Mouse (Mus musculus): ENCODE measurements around the gene Pard3.
A peak's percentile ranks its signal among the peaks of the same experiment; 100 is the strongest.

Pard3 gene

DNA sequence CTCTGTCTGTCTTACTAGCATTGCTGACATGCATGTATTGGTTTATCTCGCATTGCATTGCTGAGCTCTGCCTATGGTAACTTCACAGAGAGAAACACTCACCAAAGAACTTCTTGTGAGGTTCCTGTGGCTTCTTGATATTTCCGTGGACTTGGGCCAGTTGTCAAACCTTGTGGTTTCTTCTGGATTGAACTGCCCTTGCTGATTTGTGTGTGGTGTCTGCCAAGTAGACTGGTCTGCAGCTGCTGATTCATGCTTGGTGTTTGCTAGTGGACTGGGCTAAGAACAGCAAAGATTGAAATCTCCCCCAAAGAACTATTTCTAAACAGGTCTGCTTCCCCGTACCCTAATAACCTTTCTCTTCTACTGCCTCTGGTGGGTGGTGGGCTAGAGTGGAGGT lies 117.6 kb downstream of the Pard3 start:
- no peak for DNase-seq (ENCODE audit: low read depth, low spot score)

DNA sequence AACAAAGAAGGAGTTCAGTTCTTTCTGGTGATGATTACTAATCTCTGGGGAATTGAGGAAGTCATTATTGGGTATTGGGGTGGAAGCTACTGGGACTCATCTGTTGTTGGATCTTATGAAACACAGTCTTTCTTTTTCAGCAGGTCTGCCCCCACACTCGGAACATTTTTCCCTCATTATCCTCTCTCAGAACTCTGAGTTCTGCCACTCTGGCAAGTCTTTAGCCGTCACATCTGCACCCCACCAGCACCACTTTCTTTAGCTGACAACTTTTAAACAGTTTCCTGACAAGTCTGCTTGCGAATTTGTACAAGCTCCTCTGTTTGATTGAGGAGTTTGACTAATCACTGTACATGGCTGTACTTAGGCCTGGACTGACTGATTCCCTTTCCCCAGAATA lies 118.4 kb downstream of the Pard3 start:
- DNase-seq (ENCODE audit: low read depth, low spot score) = no peak

DNA sequence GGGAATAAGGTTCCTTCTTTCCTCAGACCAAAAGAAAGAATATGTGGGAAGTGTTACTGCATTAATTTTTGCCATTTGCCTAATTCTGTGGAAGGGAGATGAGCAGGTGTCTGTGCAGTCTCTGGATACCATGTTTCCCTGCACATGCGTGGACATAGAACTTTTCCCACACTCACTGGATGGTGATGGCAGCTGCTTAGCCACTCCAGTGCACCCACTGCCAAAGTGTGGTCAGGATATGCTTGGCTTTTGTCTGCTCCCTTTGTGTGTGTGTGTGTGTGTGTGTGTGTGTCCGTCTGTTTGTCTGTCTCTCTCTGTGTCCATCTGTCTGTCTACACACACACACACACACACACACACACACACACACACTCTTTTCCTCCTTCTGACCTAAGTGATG lies 119.8 kb downstream of the Pard3 start:
- no peak for DNase-seq (ENCODE audit: low read depth, low spot score)

DNA sequence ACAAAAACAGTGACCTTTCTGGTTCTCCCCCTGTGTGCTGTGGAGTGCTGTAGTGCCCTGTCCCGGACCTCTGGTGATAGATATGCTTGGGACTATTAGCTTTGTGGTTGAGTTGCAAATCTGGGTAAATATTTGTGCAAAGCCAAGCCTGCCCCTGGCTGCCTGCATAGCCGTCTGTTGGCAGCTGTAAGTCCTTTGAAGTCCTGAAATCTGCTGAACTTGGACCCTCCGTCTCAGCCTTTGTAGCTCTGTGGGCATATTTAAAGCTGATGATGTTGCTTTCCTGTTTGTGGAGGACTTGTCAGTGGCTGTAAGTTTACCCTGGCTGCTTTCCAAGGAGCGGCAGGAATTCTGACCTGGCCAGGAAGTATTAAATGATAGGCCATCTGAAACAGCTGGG lies 120.3 kb downstream of the Pard3 start:
- no peak for DNase-seq (ENCODE audit: low read depth, low spot score)

DNA sequence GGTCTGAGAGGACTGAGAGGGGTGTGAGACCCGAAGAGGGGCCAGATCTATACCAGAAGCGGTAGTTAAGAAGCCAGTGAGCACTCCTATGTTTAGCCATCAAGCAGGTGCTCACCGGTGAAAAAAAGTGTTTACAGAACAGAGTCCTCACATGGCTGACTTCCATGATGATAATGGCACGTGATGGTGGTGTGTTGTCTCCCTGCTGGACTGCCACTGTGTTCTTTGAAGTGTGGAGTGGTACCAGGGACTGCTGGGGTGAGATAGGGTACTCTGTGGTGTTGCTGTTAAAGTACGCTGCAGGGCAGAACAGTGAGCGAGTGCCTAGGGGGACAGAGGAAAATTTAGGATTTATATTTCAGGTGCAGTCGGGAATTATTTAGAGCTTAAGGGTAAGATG lies 122.2 kb downstream of the Pard3 start:
- no peak for DNase-seq (ENCODE audit: low read depth, low spot score)

DNA sequence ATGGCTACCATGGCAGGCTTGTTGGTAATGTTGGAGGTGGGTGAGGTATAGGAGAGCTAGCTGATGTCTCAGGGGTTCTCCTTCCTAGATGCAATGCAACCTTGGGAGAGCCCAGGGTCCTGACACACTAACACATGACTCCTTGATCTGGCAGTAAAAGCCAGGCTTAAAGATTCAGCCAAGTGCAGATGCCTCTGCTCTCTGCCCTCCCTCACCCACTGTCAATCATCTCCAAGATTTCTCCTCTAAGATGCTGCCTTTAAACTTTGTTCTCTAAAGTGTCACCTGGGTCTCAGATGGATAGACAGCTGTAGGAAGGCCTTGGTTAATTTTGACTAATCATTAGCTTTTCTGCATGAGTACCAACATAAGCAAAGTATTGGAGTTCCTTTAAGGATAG lies 125.0 kb downstream of the Pard3 start:
- no peak for DNase-seq (ENCODE audit: low read depth, low spot score)

DNA sequence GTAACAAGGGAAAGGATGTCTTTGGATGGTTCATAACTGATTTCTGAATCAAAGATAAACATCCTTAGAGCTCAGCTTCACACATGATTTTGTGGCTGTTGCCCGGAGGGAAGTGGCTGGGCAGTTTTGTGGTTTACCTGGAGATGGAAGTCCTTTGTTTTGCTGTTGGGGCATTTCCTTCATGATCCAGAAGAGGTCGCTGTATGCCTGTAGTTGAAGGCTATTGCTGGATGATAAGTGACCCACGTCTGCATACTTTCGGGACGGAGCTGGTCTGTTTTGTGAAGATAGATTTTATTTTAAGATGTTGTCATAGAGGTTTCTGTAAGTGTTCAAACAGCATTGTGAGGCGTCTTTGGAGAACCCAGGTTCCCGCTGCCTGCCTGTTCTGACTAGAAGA lies 126.7 kb downstream of the Pard3 start:
- no peak for DNase-seq (ENCODE audit: low read depth, low spot score)

DNA sequence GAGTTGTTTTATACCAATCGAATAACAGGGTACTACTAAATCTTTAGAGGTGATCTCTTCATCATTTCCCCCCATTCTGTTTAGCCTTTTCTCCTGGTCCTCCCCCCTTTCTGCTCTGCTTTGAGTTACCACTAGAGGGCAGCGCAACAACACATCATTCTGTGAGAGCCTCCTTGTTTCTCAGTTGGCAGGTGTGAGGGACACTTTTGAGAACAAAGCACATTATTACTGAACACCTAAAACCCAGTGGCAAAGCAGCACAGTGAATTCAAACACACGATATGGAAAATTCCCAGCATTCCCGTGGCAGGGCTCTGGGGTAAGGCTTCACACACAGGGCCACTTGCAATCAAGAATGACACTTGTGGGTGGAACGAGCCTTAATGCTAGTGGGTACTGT lies 127.7 kb downstream of the Pard3 start:
- DNase-seq (ENCODE audit: low read depth, low spot score) = peak; percentile 6

DNA sequence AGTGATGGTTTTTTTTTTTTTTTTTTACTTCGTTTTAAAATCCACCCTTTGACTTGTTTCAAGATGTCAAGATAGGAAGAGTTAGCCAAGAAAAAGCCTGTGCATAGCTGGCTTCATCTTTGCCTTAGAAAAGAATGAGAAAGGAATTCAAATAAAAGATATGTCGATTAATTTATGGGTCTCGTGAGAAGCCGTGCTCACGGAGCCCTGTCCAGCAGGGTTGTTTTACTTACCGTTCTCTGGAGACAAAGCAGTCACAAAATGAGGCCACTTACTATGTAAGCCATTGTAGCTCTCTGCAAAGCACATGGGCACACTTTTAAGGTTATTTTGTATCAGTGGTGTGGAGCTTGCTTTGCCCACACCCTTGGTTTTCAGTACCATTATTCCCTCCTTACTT lies 128.1 kb downstream of the Pard3 start:
- no peak for DNase-seq (ENCODE audit: low read depth, low spot score)

DNA sequence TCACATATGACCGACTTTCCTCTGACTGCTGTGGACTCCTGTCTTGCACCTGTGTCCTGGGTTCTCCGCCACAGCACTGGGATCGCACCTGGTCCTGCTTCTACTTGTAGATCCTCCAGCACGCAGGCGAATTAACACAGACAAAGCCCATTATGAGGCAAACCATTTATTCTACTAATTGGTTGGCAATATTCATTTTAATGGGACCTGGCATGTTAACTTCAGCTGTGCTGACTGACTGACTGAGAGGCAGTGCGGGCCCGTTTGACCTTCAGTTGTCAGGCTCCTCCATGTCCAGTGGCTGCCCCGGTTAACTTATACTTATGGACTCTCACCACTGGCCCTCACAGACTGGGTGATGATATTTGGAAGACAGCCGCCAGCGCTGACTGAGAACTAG lies 128.6 kb downstream of the Pard3 start:
- DNase-seq (ENCODE audit: low read depth, low spot score) = no peak

DNA sequence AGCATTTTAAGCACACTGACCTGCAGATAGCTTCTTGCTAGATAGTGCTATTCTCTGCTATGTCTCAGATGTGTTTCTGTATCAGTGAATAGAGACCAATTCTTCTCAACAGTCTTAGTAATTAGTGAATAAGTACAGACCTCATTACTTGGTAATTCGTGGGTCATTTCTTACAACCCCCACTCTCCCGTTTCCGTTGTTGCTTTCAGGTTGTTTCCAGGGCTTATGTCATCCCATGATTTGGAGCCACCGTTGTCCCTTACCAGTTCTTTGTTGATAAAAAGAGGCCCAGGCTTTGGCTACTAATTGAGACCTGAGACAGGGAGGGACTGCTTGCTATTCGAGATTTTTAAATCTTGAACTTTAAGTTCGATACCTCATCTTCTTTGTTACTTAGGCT lies 129.7 kb downstream of the Pard3 start:
- no peak for DNase-seq (ENCODE audit: low read depth, low spot score)

DNA sequence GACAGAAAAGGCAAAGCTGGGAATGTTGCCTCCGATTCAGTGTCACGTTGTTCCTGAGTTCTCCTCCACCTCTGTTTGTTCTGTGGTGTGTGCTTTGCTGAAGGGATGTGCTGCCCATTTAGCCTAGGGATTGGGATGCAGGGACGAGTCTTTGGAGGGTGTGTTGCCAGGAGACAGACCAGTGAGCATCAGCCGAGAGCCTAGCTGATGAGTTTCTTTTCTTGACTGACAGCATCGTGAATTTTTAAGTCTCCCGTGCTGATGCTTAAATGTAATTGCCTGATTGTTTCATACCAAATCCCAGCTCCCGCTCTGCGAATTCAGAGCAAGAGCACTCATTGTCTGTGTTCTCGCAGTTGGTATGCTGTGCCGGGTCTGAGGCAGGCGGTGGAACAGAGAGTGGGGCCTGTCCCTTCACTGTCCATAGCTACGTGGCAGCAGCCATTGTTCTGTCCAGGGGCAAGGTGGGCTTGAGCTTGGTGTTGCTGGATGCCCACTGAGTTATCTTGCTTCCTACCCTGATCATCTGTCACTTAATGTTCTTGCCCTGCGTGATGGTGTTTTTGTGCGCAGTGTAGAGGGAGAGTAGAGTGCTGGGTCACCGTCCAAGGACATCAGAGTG lies 131.2 kb downstream of the Pard3 start:
- no peak for DNase-seq (ENCODE audit: low read depth, low spot score)

DNA sequence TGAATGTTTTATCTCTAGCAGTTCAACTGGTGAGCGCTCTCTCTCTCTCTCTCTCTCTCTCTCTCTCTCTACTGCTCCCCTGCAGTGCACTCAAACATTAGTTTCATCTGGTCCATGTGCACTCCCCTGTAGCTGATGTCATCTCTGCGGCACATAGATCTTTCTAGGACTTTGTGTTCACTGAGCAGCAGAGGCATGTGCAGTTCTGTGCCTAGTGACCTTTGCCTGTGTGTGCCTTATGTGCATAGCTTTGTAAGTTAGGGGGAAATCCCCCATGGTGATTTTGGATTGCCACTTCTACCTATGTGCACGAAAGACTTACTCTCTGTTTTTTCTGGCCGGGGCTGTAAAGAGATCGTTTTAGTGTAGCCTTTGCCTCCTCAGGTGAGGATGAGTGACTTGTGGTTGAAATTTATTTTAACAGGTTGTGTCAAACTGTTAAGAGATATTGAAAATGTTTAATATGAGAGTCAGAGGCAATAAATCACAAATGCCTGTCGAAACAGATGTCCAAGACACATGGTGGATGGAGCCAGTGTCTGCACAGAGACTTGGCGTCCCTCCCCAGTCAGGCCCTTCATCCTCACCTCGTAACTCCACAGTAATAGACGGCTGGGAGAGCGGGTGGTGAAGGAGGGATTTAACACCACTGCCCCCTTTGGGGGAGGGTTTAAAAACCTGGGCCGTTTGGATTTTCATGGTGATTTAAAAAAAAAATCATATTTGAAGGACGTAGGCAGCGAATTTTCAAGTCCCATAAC lies 133.0 kb downstream of the Pard3 start:
- DNase-seq (ENCODE audit: low read depth, low spot score) = no peak

DNA sequence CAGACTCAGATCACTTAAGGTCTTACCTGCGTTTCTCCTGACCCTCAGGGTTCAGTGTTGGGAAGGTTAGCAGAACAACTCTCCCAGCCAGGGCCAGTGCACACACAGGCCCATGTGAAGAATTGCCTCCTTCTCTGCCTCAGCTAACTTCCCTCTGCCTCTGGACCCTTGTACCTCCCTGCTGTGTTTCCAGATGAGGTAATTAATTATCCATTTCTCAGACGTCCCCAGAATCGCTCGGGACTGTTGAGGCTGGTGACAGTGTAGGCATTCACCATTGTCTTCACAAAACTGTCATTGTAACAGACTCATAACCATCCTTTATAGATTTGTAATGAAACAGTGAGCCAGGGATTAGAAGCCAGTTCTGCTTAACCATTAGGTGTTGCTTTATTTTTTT lies 143.8 kb downstream of the Pard3 start:
- DNase-seq (ENCODE audit: low read depth, low spot score) = no peak

DNA sequence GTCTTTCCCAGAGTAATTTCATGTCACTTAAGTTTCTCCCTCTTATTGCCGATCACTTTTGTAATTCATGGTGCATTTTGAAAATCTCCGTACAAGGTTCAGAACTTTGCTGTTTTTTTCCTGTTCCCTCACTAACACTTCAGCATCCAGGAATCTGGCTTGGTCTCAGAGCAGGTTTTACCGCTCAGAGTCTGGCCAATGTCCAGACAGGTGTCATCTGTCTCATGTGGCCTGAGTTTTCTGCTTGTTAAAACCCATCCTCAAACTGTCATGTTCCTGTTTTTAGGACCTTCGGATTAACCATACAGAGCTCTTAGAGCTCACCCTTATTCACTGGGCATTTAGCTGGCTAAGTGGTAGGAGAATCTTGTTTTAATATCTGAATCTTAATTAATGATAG lies 146.9 kb downstream of the Pard3 start:
- DNase-seq (ENCODE audit: low read depth, low spot score) = no peak

DNA sequence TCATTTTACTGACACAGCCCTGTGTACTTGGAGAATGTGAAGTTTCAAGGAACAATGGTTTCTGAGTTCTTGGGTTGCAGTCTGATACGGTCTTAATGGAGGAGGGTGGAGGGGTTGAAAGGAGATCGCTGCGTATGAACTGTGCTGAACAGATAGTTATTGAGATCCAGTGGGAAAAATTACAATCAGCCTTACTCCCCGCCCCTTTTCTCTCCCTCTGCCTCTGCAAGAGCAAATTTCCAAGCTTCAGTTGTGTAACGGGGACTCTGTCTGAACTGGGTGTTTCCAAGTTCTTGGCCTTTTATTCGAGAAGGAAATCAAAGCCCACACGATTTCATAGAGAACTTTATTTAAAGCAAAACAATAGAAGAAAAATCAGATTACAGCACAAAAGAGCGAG lies 150.6 kb downstream of the Pard3 start:
- no peak for DNase-seq (ENCODE audit: low read depth, low spot score)

DNA sequence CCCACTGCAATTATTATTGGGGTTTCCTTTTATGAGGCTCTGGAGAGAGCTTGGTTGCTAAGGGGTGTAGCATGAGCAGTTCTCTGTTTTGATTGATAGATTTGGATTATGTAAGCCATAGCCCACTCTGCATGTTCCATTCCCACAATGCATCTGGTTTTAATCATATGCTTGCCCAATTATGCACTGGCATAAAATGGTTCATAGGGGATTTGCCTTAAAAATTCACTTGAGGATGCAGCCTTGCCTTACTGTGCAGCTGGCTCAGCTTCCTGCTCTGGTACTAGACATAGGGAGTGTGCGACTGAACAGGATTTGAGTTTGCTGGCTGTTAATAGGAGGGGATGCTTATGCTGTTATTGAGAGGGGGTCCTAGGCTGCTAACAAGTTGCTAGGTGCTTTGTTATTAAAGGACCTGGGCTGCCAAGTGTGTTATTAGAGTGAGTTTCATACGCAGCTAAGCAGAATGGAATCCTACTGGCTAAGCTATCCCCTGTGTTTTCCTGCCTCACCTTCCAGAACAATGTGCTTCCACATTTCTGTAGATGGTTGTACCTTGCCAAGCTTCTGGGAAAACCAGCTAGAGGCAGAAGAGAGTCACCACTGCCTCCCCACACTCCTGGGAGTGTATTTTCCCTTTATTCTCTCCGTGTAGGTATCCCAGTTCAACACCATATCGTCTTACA lies 151.2 kb downstream of the Pard3 start:
- DNase-seq (ENCODE audit: low read depth, low spot score) = no peak

DNA sequence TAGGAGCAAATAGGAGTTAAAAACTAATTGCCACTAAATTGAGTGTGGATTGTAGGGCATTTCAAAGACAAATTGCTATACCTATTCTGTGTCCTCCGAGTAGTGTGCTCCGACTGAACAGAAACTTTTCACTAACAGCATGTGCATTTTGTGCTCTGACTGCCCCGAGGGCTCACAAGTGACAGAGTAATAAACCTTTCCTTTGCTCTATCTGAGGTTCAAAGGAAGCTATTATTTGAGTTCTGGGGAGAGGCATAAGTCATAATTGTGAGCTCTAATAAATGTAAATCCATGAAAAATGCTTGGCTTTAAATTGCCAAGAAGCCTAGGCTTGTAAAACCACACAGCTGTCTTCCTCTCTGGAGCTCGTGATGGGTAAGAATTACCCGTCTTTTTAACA lies 156.5 kb downstream of the Pard3 start:
- DNase-seq (ENCODE audit: low read depth, low spot score) = no peak

DNA sequence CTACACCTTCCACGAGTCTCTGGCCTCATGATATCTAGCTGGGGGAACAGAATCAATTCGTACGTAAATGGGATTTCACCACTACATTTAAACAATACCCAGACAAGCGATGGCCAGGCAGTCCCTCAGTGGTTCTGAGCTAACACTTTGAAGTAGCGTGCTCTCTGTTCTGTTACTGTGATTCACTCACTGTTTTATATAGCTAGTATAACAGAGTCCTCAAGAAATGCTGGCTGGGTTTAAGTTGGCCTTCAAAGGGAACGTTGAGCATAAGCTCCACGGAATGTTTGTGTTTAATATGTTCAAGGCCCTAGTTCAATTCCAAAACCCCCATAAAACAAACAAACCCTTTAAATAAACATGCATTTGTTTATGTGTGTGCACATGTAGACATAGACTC lies 156.9 kb downstream of the Pard3 start:
- DNase-seq (ENCODE audit: low read depth, low spot score) = no peak

DNA sequence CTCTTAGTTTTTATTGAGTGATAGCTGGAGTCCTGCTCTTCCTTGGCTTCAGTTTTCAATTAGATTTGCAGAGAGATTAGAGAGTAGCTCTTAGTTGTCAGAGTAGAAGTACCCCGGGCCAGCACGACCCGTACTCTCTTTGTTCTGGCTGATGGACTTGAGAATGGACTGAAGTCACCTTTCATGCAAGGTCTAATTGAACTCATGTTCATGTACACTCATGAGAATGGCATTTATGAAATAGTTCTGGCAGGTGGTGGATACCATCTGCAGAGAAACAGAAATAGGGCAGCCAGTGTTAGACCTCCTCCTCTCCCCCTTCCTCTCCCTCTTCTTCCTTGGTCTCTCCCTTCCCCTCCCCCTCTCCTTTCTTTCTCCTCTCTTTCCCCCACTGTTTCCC lies 158.7 kb downstream of the Pard3 start:
- no peak for DNase-seq (ENCODE audit: low read depth, low spot score)

DNA sequence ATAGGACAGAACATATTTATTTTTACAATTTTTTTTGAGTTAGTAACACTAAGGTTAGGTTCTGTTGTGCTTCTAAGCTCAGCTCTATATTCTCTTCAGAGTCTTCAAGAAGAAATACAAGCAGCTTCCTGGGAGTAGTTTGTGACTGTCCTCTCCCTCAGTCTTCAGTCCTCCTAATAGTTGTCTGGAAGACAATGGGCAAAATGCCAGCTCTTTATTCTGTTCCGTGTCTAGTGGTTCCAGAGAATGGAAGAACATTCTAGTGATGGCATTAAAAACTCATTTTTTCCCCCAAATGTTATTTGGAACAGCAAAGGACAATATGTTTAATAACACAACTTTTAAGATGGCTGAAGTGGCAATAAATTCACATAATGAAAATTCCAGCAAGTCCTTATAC lies 163.3 kb downstream of the Pard3 start:
- no peak for DNase-seq (ENCODE audit: low read depth, low spot score)

DNA sequence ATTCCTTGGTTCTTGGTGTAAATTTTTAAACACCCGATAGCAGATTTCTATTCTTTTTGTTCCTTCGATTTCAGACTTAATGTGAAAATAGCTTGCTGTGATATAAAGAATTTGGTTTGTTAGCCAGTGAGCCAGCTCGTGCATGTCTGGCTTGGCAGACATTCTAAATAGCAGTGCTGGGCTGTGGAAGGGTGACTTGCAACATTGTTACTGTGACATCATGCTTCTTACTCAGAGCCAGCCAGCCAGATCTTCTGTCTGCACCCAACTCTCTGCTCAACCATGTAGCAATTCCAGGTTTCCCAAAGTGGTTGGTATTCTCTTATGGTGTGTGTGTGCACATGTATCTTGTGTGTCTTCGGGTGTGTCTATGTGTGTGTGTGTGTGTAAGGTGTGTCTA lies 163.7 kb downstream of the Pard3 start:
- DNase-seq (ENCODE audit: low read depth, low spot score) = no peak

All from c-Kit-negative CD71-positive TER-119-positive erythroid progenitor cells, embryonic 14.5 days (primary cell).